Mouse (Mus musculus) bone marrow, adult 2 months (tissue): ENCODE data around the gene Emsy.

ENCODE experiments used
- CTCF ChIP-seq: fragments of 200-500 bp; IDR thresholded peaks from 2 replicates; pipeline ENCODE4 v1.5.1; 2011; ENCODE audit warnings: low read length, control low read depth; ENCODE audit not compliant: control insufficient read depth, insufficient read depth
- POLR2A ChIP-seq: fragments of 200-500 bp; IDR thresholded peaks from 2 replicates; pipeline ENCODE4 v1.6.1; 2011; ENCODE audit warnings: low read depth, mild to moderate bottlenecking, control low read depth, low read length, borderline replicate concordance; ENCODE audit not compliant: control insufficient read depth

DNA sequence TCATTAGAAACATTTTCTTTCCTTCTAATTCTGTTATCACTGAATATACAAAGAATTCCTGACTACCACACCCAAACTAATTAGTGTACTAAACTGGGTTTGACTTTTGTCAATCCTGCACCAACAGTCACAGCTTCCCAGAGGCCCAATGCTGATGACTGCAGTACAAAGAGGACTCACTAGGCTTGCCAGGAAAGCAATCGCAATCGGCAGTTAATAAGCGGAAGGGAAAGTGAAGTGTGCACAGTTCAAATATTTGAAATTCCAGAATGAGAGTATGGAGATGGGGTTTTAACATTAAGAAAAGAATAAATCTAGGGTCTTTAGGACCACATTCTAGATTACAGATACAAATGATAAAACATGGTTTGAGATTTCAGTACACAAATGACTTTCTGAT lies 23.6 kb downstream of the Emsy start:
- no peak for TF ChIP-seq CTCF
- TF ChIP-seq POLR2A: no peak
